Mouse (Mus musculus) stomach, postnatal 0 days (tissue): Measurements from ENCODE around the gene Senp1.

Experiments used
- CTCF ChIP-seq: IDR thresholded peaks from 2 replicates; pipeline ENCODE4 v1.5.1; 2016; ENCODE audit warnings: antibody characterized with exemption, low read depth, mild to moderate bottlenecking, moderate library complexity
- EP300 ChIP-seq: optimal IDR thresholded peaks from 2 replicates; pipeline ENCODE3; 2016; ENCODE audit warnings: antibody characterized with exemption

DNA sequence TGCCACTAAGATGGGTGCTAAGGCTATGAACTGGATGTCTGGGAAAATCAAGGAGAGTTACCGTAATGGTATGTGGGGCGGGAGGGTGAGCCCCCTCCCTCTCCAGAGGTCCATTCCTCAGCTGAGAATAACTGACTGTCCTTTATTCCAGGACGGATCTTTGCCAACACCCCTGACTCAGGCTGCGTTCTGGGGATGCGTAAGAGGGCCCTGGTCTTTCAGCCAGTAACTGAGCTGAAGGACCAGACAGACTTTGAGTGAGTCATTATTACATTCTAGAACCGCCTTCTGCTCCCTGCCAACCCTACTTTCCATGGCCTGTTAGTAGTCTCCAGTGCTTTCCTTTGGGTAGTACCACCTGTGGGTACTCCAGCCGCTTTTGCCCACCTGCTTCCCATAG is 37.9 kb upstream of the Senp1 start:
- TF ChIP-seq CTCF (no peak), EP300 (no peak)
